Mouse (Mus musculus): Measurements from ENCODE around the gene Npw.

Gene Npw

DNA sequence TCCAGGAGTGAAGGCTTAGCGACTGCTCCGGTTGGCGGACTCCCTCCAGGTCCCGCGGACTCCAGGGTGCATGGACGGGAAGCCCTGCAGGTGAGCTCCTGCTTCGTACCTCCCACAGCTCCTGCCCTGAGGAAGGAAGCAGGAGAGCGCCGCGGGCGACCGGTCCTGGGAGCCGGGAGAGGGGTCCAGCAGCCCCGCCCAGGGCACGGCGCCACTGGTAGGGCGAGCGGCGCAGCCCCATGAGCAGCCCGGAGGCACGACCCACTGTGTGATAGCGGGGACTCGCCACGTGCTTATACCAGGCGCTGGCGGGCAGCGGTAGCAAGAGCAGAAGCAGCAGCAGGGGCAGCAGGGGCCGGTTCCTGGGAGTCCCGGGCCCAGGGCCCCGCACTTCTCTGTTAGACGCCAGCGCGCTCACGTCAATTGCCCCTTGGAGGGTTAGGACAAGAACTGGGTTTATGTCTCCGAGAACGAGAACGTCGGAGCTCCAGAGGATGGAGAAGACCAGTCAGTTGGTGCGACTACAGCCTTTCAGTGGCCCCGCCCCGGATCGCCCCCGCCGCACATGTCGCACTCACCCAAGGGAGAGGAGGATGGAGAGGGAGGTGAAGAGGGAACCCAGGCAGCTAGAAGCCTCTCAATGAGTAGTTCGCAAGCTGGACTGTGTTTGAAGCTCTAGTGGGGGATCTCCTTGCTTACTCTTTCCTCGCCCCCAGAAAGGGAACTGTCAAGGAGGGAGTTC is at the start of gene Npw:
Npw (minus strand) TSS at position 441 of the 742 bp plus-strand sequence.
- DNase-seq = peak in 1 of 2 experiments; percentile 56

DNA sequence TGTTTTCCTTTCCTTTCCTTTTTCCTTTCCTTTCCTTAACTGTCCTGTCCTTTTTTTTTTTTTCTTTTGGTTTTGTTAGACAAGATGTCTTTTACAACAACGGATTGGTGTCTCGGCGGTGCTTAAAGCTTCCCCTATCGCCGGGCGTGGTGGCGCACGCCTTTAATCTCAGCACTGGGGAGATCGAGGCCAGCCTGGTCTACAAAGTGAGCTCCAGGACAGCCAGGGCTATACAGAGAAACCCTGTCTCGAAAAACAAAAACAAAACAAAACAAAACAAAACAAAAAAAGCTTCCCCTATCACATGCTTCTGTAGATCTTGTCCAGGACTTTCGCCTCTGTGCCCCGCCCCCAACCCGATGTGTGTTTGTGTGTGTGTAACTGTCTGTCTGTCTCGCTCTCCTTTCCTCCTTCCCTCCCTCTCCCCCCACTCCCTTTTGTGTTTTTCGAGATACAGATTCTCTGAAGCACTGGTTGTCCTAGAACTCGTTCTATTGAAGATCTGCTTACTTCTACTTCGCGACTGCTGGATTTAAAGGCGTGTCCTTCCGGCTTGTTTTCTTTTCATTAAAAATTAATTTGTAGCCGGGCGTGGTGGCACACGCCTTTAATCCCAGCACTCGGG is 49.7 kb upstream of the Npw start:
- DNase-seq = peak in 1 of 2 experiments; percentile 39

DNA sequence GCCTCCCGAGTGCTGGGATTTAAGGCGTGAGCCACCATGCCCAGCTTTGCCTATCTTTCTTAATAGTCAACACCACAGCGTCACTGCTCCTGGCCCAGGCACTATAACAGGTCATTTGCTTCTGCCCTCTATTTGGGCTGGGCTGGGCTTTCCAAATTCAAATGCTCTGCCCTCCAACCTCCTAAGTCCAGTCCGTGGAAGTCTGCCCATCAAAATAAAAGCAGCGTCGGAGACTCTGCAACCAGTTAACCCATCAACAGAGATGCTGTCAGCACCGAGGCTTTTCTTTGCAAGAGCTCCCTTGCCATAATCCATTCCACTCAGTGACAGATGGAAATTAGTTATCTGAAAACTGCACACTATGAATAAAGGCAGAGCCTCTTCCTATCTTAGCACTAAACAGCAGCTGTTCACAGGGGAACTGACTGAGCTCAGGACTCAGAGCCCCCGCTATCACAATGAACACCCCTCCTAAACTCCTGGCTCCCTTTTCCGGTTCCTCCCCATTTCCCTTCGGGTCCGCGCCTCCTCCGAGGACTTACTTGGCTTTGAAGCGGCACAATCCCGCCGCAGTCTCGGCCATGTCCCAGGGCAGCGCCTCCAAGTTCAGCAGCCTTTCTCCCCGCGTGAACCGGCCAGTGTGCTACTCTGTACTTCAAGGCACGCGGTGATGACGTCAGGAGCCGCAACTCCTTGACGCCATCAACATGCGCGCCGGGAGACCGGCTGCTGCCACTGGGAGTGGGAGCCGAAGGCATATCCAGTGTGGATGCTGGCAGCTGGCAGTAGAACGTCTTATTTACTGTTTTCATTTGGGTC is 48.9 kb upstream of the Npw start, which contains the start of gene Tbl3:
Tbl3 (minus strand) TSS at position 679 of the 819 bp plus-strand sequence.
- peak; percentile 96 for DNase-seq

DNA sequence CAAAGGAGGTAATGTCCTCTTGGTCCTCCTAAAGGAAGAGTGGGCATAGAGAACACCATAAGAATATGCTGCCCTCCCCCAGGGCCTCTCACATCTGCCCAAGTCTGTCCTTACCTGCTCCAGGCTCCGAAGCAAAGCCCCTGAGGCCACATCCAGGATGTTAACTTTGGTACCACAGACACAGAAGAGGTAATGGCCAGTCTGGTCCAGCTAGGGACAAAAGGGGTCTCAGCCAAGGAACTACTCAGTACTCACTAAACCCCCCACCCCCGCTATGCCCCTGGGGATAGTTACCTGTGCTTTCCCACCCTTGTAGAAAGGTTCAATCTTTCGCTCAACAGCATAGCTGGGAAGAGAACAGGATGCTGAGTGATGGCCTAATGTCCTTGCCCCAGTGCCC is 47.6 kb upstream of the Npw start:
- peak in 1 of 2 experiments; percentile 33 for DNase-seq

DNA sequence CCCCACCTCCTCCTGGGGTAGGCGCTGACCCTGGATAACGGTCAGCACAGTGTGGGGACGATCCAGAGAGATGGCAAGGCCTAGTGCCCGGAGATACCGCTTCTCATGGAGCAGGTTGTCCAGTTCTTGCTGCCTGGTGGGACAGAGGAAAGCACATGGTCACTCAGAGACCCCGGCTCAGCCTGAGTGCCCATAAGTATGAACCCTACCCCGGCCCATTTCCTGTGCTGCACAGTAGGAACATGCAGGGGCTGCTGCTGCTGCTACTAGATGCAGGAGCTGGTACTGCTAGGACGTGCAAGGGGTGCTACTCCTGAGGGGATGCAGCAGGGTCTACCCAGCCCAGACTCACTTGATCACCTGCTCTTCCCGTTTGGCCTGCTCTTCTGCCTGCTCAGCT is 43.0 kb upstream of the Npw start:
- DNase-seq = no peak

DNA sequence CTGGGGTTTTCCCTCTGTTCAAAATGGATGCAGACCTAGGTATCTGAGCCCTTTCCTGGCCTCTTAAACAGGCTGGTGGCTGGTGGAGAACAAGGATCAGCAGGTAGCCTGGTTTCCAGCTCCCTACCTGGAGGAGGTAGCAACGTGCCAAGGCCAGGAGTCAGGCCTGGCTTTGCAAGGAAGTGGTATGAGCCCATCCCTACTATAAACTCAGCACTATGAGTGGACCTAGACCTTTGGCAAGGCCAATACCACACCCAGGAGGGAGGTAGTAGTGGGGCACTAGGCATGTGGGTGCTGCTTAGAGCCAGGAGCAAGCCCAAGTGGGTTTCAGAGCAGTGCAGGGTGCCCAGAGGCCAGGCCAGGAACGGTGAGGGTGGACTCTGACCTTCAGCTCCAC is 41.2 kb upstream of the Npw start:
- peak in 1 of 2 experiments; percentile 34 for DNase-seq

DNA sequence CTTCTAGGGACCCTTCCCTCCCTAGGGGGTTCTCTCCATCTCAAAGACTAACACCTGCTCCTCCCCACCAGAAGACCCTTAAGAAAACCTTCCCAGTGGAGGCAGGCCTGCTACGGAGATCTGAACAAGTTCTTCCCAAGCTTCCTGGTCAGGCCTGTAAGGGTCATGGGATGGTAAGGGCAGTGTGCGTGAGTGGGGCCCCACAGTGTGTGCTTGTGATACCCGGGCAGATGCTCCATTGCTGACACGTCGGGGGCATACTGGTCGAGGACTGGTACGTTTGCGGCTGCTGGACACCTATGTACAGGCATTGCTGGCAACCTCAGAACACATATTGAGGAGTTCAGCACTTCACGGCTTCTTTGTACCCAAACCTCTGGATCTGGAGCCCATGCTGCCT is 40.5 kb upstream of the Npw start:
- no peak for DNase-seq

DNA sequence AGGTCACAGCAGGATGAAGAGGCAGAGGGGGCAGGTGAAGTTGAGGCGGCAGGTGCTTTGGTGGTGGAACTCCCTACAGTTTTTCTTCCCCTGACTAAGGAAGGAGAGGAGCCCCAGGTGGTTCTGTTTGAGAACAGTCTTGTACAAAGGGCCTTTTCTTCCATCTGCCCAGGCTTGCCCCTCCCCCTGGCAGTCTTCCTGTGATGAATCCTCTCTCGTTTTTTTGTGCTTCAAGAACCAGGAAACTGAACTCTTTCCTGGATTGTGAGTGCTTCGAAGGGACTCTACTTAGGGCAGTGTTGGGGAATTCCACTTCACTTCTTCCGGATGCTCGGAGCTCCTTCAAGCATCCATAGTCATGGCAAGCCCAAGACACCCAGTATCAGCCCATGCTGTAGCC is 39.7 kb upstream of the Npw start:
- peak in 1 of 2 experiments; percentile 52 for DNase-seq

DNA sequence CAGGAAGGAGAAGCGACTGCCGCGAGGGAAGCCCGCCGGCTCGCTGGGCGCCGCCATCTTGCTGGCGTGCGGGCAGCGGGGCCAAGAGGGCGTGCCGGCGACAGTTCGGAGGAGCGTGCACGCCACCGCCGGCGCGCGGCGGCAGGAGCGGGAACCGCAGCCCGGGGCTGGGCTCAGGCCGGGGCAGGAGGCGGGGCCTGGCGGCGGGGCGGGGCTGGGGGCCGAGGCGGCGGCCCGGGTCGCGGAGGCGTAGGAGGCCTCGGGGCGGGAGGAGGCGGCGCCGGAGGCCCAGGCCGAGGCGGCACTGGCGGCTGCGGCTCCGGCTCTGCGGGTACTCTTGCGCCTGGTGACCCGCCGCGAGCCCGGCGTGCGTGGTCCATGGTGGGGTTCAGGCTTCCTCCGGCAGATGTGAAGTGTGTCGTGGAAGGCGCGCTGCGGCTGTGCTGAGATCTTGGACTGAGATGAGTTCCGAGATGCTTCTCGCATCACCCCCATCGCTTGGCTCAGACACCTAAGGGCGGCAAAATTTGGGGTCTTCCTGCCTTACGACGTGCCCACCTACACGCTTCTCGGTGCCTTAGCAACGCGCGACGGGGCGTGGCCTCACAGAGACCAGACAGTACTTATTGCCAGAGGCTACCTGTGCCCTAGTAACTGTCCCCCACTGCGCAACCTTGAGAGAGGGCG is 37.9 kb upstream of the Npw start, which contains the start of the genes Gfer and Noxo1:
Gfer (minus strand) TSS at position 146 of the 687 bp plus-strand sequence.
Noxo1 (plus strand) TSS at position 224 of the 687 bp plus-strand sequence.
- DNase-seq = peak; percentile 88 to 95

DNA sequence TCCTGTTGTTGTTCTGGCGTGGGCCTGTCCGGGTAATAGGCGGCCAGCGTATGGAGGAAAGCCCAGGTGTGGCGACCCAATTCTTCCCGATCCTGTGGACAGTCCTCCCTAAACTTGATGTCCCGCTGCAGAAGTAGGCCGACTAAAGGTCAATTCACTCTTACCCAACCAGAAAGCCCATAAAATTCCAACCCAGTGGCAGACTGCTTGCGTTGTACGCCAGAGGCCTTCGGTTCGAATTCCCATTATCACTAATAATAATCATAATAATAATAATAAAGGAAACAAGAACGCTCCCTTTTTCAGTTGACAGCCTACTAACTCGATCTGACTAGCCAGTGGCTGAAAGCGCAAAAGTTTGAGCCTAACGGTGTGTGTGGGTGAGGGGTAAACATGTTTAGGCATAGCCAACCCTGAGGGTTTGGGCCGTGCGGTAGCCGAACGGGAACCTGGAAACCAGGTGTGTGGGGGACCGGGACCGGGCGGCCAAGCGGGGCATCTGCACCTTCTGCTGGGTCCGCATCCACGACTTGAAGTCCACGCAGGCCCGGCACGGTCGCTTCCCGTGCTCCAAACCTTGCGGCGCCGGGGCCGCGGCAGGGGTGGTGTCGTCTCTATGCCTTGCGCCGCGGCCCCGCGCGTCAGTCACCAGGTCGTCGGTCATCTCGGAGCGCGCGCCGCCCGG is 37.2 kb upstream of the Npw start:
- peak in 1 of 2 experiments; percentile 28 for DNase-seq

DNA sequence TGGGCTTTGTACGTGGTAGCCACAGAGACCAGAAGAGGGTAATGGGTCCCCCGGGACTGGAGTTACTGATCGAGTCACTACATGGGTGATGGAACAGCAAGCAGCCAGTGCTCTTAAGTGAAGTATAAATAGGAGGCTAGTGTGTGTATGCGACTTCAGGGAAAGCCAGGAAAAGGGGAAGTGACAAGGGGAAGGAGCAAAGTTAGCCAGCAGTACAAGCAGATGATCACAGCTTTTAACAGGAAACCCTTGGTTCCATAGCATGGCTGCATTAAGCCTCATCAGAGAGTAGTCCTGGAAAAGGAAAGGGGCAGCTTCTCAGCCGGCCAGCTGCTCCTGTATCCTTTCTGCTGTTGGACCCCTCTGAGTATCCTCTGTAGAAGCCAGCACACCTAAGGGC is 34.1 kb upstream of the Npw start:
- no peak for DNase-seq

DNA sequence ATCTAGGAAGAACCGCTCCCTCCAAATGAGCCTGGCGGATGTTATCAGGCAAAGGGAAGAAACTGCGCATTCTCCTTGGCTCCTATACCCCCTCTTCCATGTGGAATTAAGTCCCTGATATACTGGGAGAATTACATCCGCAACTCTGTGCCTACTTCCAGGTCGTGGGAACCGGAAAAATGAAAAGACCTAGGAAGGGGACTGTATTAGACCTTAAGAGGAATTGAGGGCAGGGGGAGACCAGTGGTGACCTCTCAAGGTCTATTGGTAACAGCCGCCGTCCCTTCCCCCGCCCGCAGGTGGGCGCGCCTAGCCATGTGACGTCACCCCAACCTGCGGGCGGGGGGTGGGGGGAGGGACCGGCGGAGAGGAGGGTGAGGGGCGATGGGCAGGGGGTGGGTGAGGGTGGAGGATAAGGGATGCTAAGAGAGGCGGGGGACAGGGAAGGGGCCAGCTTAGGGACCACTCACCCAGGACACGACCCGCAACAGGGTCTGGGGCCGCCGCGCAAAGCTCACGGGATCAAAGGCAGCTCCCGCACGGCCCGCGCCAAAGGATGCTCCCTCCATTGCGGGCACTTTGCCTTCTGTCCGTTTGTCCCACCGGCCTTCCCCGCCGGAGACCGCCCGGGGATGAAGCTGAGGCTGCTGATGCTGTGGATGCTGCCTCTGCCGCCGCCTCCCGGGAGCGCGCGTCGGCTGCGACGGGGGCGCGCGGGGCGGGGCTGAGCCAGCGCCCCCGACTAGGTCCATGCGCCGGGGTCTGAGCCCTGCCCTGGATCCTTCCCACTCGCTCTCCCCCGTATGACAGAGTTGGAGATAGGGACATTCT is 31.2 kb upstream of the Npw start, which contains the start of gene Syngr3:
Syngr3 (minus strand) TSS at position 705 of the 831 bp plus-strand sequence.
- DNase-seq = no peak

DNA sequence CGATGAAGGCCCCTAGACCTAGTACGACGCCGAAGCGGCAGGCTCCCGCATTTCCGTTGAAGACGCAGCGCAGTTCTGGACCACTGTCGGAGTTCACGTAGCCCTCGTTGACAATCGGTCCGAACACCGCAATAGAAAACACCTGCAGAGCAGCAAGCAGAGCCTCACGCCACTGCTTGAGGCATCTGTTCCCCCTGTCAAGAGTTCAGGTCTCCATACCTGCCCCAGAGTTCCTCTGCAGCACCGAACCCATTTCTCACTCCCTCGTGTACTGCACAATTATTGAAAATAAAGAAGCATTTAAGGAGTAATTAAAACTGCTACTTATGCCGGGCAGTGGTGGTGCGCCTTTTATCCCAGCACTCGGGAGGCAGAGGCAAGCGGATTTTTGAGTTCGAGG is 29.3 kb upstream of the Npw start:
- DNase-seq = no peak

DNA sequence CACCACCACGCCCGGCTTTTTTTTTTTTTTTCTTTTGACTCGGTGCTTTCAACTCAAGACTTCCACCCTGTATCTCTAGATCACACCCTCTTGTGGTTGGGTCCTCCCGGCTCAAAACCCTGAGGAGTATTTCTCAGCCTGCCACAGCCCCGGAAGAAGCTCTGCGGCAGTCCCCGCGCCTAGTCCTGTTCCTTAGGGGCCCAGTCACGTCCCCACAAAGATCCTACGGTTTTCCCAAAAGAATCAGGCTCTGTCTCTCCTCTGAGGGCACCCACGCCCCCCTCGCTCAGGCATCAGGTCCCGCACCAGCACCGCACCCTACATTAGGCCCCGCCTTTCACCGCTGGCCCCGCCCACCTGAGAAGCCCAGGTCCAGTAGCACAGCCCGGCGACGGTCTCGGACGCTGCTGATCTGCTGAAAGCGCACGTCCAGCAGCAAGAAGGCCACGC is 28.9 kb upstream of the Npw start:
- peak; percentile 76 to 81 for DNase-seq

DNA sequence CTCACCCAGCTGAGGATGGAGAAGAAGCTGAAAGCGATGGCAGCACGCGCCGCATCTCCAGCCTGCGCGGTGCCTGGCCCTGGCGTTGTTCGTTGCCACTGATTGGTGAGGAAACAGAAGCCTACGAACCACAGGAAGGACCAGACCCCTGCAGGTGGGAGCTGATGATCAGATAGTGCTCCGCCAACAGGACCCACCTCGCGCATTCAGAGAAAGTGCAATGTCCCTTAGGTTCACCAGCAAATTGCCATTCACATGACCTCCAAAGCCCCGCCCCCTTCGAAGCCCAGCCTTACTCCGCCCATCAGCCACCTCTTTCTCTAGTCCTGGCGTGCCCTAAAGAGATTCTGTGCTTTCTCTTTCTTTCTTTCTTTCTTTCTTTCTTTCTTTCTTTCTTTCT is 28.3 kb upstream of the Npw start:
- DNase-seq = peak; percentile 71 to 72

DNA sequence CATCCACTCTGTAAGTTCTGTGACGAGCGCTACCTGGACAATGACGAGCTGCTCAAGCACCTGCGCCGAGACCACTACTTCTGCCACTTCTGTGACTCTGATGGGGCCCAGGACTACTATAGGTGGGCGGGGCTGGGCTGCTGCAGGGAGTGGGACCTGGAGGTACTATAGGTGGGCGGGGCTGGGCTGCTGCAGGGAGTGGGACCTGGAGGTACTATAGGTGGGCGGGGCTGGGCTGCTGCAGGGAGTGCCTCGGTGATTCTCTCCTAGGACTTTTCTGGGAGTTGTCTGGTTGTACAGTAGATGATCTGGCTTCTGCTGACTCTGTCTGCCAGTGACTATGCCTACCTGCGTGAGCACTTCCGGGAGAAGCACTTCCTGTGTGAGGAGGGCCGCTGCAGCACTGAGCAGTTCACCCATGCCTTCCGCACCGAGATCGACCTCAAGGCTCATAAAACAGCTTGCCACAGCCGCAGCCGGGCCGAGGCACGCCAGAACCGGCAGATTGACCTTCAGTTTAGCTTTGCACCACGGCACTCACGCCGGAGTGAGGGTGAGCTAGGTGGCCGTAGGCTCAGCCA is 19.3 kb upstream of the Npw start:
- DNase-seq = no peak

DNA sequence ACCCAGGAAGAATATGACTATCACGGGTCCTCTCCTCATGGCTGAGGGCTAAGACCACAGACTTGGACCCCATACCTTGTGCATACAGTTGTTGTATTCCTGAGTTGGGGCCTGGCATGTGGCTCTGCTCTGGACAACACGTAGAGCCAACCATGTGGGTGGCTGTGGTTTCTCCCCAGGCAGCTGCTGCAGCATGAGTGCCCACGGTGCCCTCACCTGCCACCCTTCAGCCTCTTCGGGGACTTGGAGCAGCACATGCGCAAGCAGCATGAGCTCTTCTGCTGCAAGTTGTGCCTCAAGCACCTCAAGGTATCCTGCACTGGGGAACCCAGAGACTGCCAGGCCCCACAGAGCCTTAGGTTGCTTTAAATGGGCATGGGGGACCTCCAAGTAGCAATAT is 18.6 kb upstream of the Npw start:
- DNase-seq = no peak

DNA sequence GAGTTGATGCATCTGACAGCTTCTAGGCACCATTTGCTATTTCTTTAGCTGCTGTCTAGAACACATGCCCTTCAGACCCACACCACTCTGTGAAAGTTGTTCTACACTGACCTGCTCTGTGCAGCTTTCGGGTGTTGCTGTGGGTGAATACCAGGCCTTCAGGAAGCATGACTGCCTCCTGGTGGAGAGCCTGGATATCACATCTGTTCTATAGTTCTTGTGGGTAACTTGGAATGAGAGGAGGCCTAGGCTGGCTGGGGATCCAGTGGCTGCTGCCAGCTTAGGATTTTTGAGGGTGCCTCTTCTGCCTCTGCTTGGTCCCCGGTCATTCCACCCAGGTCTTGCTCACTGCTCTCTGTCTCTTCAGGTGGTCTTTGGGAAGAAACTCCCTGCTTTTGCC is 17.9 kb upstream of the Npw start:
- DNase-seq = peak; percentile 70 to 82

DNA sequence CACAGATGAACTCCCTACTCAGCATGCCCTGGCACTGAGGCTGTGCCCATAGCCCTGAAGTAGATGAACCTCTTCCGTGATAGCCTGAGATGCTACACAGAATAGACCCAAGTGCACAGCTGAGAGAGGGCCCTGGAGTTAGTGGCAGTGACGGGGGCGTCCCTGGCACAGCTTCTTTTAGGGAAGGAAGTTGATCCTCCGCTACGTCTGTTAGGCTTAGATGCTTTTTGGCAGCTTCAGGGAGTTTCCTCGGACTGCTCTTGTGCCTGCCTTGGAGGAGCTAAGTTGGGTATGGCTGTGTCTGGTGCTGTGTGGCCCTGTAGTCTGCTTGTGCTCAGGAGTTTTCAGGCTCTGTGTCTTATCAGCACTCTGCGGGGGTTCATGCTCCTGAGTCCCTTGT is 16.0 kb upstream of the Npw start:
- DNase-seq = no peak

DNA sequence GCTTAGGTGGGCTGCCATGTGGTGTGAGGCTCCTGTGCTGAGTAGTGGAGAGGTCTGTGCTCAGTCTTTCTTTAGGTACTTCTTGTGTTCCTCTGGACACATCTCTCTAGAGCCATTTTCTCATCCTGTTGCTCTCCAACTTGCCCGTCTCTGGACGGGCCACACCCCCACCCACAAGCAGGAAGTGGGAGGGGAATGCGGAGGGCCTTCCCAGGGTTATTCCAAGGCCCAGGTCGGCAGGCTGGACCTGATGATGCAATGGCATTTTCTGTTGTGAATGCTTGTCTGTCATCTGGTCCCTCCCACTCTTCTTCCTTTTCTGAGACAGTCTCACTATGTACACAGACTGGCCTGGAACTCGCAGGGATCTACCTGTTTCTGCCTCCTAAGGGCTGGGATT is 13.9 kb upstream of the Npw start:
- DNase-seq = peak; percentile 62 to 87

DNA sequence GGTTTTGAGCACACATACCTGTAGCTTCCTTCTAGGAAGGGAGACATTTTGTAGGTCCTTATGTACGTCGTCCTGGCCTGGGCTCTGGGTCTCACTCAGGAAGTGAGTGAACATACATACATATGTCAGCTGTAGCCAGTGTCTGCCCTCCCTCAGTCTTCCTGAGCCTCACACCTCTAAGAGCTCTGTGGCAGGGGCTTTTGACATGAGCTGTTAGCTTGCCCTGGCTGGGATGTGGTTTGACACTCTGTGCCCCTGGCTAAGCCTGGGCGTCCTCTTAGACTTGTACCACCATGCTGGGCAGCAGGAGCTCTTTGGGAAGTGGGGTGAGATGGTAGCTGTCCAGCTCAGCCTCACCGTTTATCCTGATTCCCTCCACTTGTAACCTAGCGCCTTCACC is 13.1 kb upstream of the Npw start:
- no peak for DNase-seq

Measured in kidney, postnatal 25 days (tissue).